Mouse (Mus musculus): ENCODE results near the gene Chn1. TPM values are rescaled to one million over a fixed set of nuclear protein-coding genes. Genes with fewer than 3 reads are reported as not detected.

Gene Chn1
- polyA plus RNA-seq, 2 experiments, result 0.34 to 0.70 TPM

DNA sequence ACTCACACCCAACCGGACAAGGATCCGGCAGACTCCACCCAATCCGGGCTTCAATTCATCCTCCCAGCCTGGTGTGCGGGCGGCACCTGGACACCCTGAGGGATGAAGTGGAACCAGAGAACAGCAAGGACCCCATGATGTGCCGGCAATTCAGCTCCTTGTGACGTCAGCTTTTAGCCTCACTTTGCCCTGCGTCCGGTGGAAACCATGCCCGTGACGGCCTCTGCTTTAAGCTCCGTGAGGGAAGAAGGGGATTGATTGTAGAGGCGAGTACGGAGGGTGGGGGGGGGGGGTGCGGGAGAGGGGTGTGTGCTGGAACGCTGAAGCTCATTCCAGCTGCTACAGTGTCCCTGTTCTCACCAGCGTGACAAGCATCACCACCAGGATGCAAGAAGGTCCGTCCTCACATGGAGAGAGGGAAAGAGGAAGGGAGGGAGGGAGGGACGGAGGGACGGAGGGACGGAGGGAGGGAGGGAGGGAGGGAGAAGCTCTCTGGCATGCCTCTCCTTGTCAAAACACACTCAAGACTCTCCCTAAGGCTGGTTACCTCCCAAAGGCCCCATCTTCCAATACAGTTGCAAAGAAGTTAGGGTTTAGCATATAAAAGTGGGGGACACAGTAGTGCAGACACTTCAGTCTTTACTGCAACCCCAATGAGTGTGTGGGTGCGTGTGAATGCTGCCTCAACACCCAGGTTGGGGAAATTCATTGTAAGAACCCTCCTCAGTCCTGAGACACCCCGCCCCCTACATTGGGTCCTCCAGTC is 214.1 kb downstream of the Chn1 start:
- Histone ChIP-seq H3K4me1 (replicated peaks; ENCODE audit: control insufficient read depth in 2 of 2, insufficient read depth in 2 of 2, low read length in 1 of 2) (peaks cover 2 to 9% of the 10 kb centered on the region in 2 experiments; a peak in 2 of 4 replicates), H3K9ac (replicated peaks) (no peak overlapping the region), H3K27me3 (ENCODE audit: control insufficient read depth, insufficient read depth, low read length) (no peaks in the 10 kb centered on the region), H3K9me3 (ENCODE audit: control insufficient read depth, low read length) (no peaks in the 10 kb centered on the region), H3K4me2 (ENCODE audit: low read depth) (peak overlapping the region; percentile 49), H3K27ac (no peak overlapping the region), H3K4me3 (ENCODE audit: insufficient read depth in 1 of 2, low read depth in 2 of 2, low read length in 2 of 2) (peak overlapping the region in 1 of 2 experiments; percentile 50; a peak in 3 of 4 replicates), H3K36me3 (replicated peaks; ENCODE audit: control insufficient read depth, insufficient read depth, low read depth) (no peaks in the 10 kb centered on the region)
- DNase-seq (ENCODE audit: low read depth in 3 of 3, low spot score in 3 of 3), result no peak
- 9% methylated on average over 23 of the region's 23 CpGs for WGBS (ENCODE audit: insufficient replicate concordance)
- no peak for ATAC-seq (ENCODE audit: insufficient read depth)
- TF ChIP-seq EP300 (IDR thresholded peaks at IDR 0.05; ENCODE audit: low read depth), result no peak
- no peak for TF ChIP-seq CTCF (IDR thresholded peaks at IDR 0.05; ENCODE audit: low read depth)

Other genes starting within 250 kb of the Chn1 start
- 2.2 and 3.4 TPM in 2 replicates for gene Wipf1, start 245.6 kb downstream of the Chn1 start, polyA plus RNA-seq (2012; rRNA removed)
- 4.1 and 5.7 TPM in 2 replicates for gene Wipf1, start 245.6 kb downstream of the Chn1 start, polyA plus RNA-seq (2014; fragmentation: Nextera tagmentation; extraction: Ambion mirVana)
- 0.01 TPM in 2 replicates for gene Chrna1, start 195.0 kb downstream of the Chn1 start, polyA plus RNA-seq (2012; rRNA removed)
- 0.10 and 0.13 TPM in 2 replicates for gene Chrna1, start 195.0 kb downstream of the Chn1 start, polyA plus RNA-seq (2014; fragmentation: Nextera tagmentation; extraction: Ambion mirVana)
- gene Atf2, start 117.3 kb upstream of the Chn1 start, polyA plus RNA-seq (2012; rRNA removed), result 5.9 and 8.2 TPM in 2 replicates
- gene Atf2, start 117.3 kb upstream of the Chn1 start, polyA plus RNA-seq (2014; fragmentation: Nextera tagmentation; extraction: Ambion mirVana), result 13.0 and 14.6 TPM in 2 replicates
- gene Atp5g3, start 136.0 kb upstream of the Chn1 start, polyA plus RNA-seq (2012; rRNA removed), result 363 and 406 TPM in 2 replicates
- 732 and 769 TPM in 2 replicates for gene Atp5g3, start 136.0 kb upstream of the Chn1 start, polyA plus RNA-seq (2014; fragmentation: Nextera tagmentation; extraction: Ambion mirVana)